Mouse (Mus musculus): ENCODE results near the gene Exoc3l. TPM values are rescaled to one million over a fixed set of nuclear protein-coding genes. Genes with fewer than 3 reads are reported as not detected.

Gene Exoc3l
- polyA plus RNA-seq, 1 experiment from 2014 or later, result 14.9 TPM

GRCm38 (mm10) chr8:105269461-105269947 lies 26.4 kb downstream of the Exoc3l start, which contains the start of gene Hsf4:
TSS of gene Hsf4 (plus strand) at chr8:105269801.
- Histone ChIP-seq H3K9ac (ENCODE audit: low read length) (peak within 1 kb of the TSS; percentile 71), H3K4me1 (ENCODE audit: control insufficient read depth, insufficient read depth, low read length) (peaks cover 29% of the 10 kb centered on the region), H3K4me3 (ENCODE audit: low read length) (peak within 1 kb of the TSS; percentile 58), H3K4me2 (ENCODE audit: low read depth, low read length) (peak within 1 kb of the TSS; percentile 93), H3K27me3 (ENCODE audit: control insufficient read depth, insufficient read depth, low read length) (peaks cover 67% of the 10 kb centered on the region), H3K36me3 (ENCODE audit: control insufficient read depth, insufficient read depth) (no peaks in the 10 kb centered on the region), H3K9me3 (replicated peaks; ENCODE audit: control insufficient read depth, low read length) (no peaks in the 10 kb centered on the region), H3K27ac (ENCODE audit: low read length) (no peak within 1 kb of the TSS)
- WGBS, result 2% methylated on average over 42 of the region's 42 CpGs
- peak; percentile 20; the same call in 1 of the 2 replicates for ATAC-seq (replicated peaks; ENCODE audit: extremely low read depth, insufficient read depth, low FRiP score)

- H3K4me3 ChIP-seq (ENCODE audit: low read length), result peak overlapping the region; percentile 58
- H3K4me1 ChIP-seq (ENCODE audit: control insufficient read depth, insufficient read depth, low read length), result peaks cover 29% of the 10 kb centered on the region
- 10% methylated on average over 10 of the region's 10 CpGs for WGBS
- H3K9ac ChIP-seq (ENCODE audit: low read length), result peak overlapping the region; percentile 71
- no peak overlapping the region for H3K27ac ChIP-seq (ENCODE audit: low read length)
- peak; percentile 12; the same call in 1 of the 2 replicates for ATAC-seq (replicated peaks; ENCODE audit: extremely low read depth, insufficient read depth, low FRiP score)
- H3K36me3 ChIP-seq (ENCODE audit: control insufficient read depth, insufficient read depth), result no peaks in the 10 kb centered on the region
- peak overlapping the region; percentile 93 for H3K4me2 ChIP-seq (ENCODE audit: low read depth, low read length)
- no peaks in the 10 kb centered on the region for H3K9me3 ChIP-seq (replicated peaks; ENCODE audit: control insufficient read depth, low read length)
- peaks cover 63% of the 10 kb centered on the region for H3K27me3 ChIP-seq (ENCODE audit: control insufficient read depth, insufficient read depth, low read length)
Measured at GRCm38 (mm10) chr8:105269075-105269458, 26.8 kb downstream of the Exoc3l start.

DNA sequence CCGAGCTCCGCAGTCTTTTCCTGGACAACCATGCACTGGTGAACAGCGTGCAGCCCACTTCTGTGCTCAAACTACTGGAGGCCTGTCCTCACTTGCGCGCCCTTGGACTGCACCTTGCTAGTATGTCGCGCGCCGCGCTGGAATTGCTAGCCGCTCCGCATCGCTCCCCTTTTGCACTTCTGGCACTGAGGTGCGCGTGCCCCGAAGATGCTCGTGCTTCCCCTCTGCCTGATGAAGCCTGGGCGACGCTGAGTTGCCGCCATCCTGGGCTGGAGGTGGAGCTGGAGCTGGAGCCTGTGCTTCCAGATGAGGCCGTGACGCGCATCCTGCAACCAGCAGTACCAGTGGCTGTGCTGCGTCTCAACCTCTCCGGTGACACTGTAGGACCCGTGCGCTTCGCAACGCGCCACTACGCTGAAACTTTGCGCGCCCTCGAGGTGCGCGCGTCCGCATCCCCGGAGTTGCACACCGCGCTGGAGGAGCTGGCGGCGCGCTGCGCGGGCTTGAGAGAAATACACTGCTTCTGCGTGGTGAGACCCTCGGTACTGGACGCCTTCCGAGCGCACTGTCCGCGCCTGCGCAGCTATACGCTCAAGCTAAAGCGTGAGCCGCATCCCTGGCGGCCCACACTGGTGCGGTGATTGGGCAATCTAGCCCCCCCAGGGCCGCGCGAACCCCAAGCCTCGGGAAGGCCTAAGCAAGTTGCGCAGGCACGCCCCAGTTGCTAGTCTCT lies 27.4 kb downstream of the Exoc3l start:
- H3K36me3 ChIP-seq (ENCODE audit: control insufficient read depth, insufficient read depth), result no peaks in the 10 kb centered on the region
- WGBS, result 5% methylated on average over 65 of the region's 65 CpGs
- H3K27ac ChIP-seq (ENCODE audit: low read length), result no peak overlapping the region
- peak overlapping the region; percentile 58 for H3K4me3 ChIP-seq (ENCODE audit: low read length)
- peaks cover 32% of the 10 kb centered on the region for H3K4me1 ChIP-seq (ENCODE audit: control insufficient read depth, insufficient read depth, low read length)
- H3K27me3 ChIP-seq (ENCODE audit: control insufficient read depth, insufficient read depth, low read length), result peaks cover 61% of the 10 kb centered on the region
- H3K9ac ChIP-seq (ENCODE audit: low read length), result peak overlapping the region; percentile 71
- H3K9me3 ChIP-seq (replicated peaks; ENCODE audit: control insufficient read depth, low read length), result no peaks in the 10 kb centered on the region
- H3K4me2 ChIP-seq (ENCODE audit: low read depth, low read length), result peak overlapping the region; percentile 93
- 0 out of 2 replicates have a peak, but pooled peaks have one; percentile 1 for ATAC-seq (replicated peaks; ENCODE audit: extremely low read depth, insufficient read depth, low FRiP score)

- H3K4me3 ChIP-seq (ENCODE audit: low read length), result no peak overlapping the region
- no peak overlapping the region for H3K9ac ChIP-seq (ENCODE audit: low read length)
- H3K27me3 ChIP-seq (ENCODE audit: control insufficient read depth, insufficient read depth, low read length), result peaks cover 48% of the 10 kb centered on the region
- H3K36me3 ChIP-seq (ENCODE audit: control insufficient read depth, insufficient read depth), result no peaks in the 10 kb centered on the region
- H3K27ac ChIP-seq (ENCODE audit: low read length), result no peak overlapping the region
- no peak overlapping the region for H3K4me2 ChIP-seq (ENCODE audit: low read depth, low read length)
- ATAC-seq (replicated peaks; ENCODE audit: extremely low read depth, insufficient read depth, low FRiP score), result no peak
- H3K4me1 ChIP-seq (ENCODE audit: control insufficient read depth, insufficient read depth, low read length), result peaks cover 32% of the 10 kb centered on the region
- WGBS, result 51% methylated on average over 13 of the region's 13 CpGs
- no peaks in the 10 kb centered on the region for H3K9me3 ChIP-seq (replicated peaks; ENCODE audit: control insufficient read depth, low read length)
Measured at GRCm38 (mm10) chr8:105266775-105267174, 29.1 kb downstream of the Exoc3l start.

DNA sequence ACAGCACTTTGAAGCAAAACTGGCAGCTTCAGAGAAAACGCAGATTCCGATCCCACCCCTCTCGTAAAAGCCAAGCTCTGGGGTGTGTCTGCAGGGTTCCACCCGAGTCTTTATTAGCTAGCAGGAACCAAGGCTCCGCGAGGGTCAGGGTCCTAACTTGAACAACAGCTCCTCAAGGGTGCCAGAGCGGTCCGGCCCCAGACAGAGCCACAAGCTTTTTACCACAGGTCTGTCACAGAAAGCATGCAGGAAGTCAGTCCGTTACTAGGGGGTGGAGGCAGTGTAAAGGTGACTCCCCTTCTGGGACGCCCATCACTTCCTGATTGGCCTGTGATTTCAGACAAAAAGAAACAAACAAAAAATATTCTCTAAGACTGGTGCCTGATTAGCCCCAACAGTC lies 30.8 kb downstream of the Exoc3l start:
- Histone ChIP-seq H3K4me1 (ENCODE audit: control insufficient read depth, insufficient read depth, low read length) (peaks cover 28% of the 10 kb centered on the region), H3K27me3 (ENCODE audit: control insufficient read depth, insufficient read depth, low read length) (peaks cover 37% of the 10 kb centered on the region), H3K9ac (ENCODE audit: low read length) (peak overlapping the region; percentile 81), H3K9me3 (replicated peaks; ENCODE audit: control insufficient read depth, low read length) (peaks cover 4% of the 10 kb centered on the region), H3K4me3 (ENCODE audit: low read length) (peak overlapping the region; percentile 76), H3K36me3 (ENCODE audit: control insufficient read depth, insufficient read depth) (no peaks in the 10 kb centered on the region), H3K4me2 (ENCODE audit: low read depth, low read length) (peak overlapping the region; percentile 92), H3K27ac (ENCODE audit: low read length) (no peak overlapping the region)
- whole genome bisulfite sequencing, result 16% methylated on average over 10 of the region's 10 CpGs
- ATAC-seq (replicated peaks; ENCODE audit: extremely low read depth, insufficient read depth, low FRiP score), result no peak

- Histone ChIP-seq H3K4me1 (ENCODE audit: control insufficient read depth, insufficient read depth, low read length) (peaks cover 29% of the 10 kb centered on the region), H3K9me3 (replicated peaks; ENCODE audit: control insufficient read depth, low read length) (peaks cover 4% of the 10 kb centered on the region), H3K4me3 (ENCODE audit: low read length) (peak within 1 kb of the TSS; percentile 76), H3K27me3 (ENCODE audit: control insufficient read depth, insufficient read depth, low read length) (peaks cover 37% of the 10 kb centered on the region), H3K4me2 (ENCODE audit: low read depth, low read length) (peak within 1 kb of the TSS; percentile 92), H3K9ac (ENCODE audit: low read length) (peak within 1 kb of the TSS; percentile 81), H3K27ac (ENCODE audit: low read length) (no peak within 1 kb of the TSS), H3K36me3 (ENCODE audit: control insufficient read depth, insufficient read depth) (no peaks in the 10 kb centered on the region)
- 1% methylated on average over 54 of the region's 54 CpGs for WGBS
- peak; percentile 65; the same call in 1 of the 2 replicates for ATAC-seq (replicated peaks; ENCODE audit: extremely low read depth, insufficient read depth, low FRiP score)
Measured at GRCm38 (mm10) chr8:105264024-105264982, 31.6 kb downstream of the Exoc3l start, which contains the start of the genes Tradd and Fbxl8. TSS of gene Tradd (minus strand) at chr8:105264609. TSS of gene Fbxl8 (plus strand) at chr8:105264648.

- peaks cover 27% of the 10 kb centered on the region for H3K4me1 ChIP-seq (ENCODE audit: control insufficient read depth, insufficient read depth, low read length)
- no peaks in the 10 kb centered on the region for H3K36me3 ChIP-seq (ENCODE audit: control insufficient read depth, insufficient read depth)
- H3K4me2 ChIP-seq (ENCODE audit: low read depth, low read length), result peak overlapping the region; percentile 92
- H3K27me3 ChIP-seq (ENCODE audit: control insufficient read depth, insufficient read depth, low read length), result peaks cover 34% of the 10 kb centered on the region
- no peak for ATAC-seq (replicated peaks; ENCODE audit: extremely low read depth, insufficient read depth, low FRiP score)
- H3K4me3 ChIP-seq (ENCODE audit: low read length), result no peak overlapping the region; the same call in 1 of the 2 replicates
- 45% methylated on average over 16 of the region's 16 CpGs for WGBS
- peaks cover 4% of the 10 kb centered on the region for H3K9me3 ChIP-seq (replicated peaks; ENCODE audit: control insufficient read depth, low read length)
- no peak overlapping the region; the same call in 1 of the 2 replicates for H3K9ac ChIP-seq (ENCODE audit: low read length)
- H3K27ac ChIP-seq (ENCODE audit: low read length), result no peak overlapping the region
Measured at GRCm38 (mm10) chr8:105263244-105263912, 32.5 kb downstream of the Exoc3l start.

DNA sequence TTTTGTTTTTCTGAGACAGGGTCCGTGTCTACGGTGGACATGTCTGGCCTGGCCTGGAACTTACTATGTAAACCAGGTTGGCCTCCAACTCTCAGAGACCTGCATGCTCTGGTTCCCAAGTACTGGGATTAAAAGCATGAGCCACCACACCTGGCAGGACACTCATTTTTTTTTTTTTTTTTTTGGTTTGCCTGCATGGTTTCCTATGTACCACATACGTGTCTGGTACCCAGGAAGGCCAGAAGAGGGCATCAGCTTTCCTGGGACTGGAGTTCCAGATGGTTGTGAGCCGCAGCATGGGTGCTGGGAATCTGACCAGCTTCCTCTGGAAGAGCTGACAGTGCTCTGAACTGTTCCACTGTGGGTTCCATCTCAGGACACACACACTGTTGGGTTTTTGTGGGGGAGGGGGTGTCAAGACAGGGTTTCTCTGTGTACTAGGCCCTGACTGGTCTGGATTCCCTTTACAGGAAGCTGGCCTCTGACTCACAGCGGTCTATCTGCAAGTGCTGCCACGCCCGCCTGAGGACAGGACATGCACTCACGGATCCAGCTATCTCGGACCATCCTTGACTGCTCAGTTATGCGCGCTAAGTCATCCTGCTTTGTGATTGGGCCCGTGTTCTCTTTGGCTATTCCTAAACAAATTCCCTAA lies 34.4 kb downstream of the Exoc3l start:
- WGBS, result 85% methylated on average over 12 of the region's 12 CpGs
- H3K4me3 ChIP-seq (ENCODE audit: low read length), result no peak overlapping the region
- no peak overlapping the region for H3K27ac ChIP-seq (ENCODE audit: low read length)
- no peak overlapping the region for H3K9ac ChIP-seq (ENCODE audit: low read length)
- ATAC-seq (replicated peaks; ENCODE audit: extremely low read depth, insufficient read depth, low FRiP score), result no peak
- H3K4me2 ChIP-seq (ENCODE audit: low read depth, low read length), result no peak overlapping the region
- peaks cover 22% of the 10 kb centered on the region for H3K4me1 ChIP-seq (ENCODE audit: control insufficient read depth, insufficient read depth, low read length)
- peaks cover 4% of the 10 kb centered on the region for H3K9me3 ChIP-seq (replicated peaks; ENCODE audit: control insufficient read depth, low read length)
- H3K27me3 ChIP-seq (ENCODE audit: control insufficient read depth, insufficient read depth, low read length), result peaks cover 24% of the 10 kb centered on the region
- H3K36me3 ChIP-seq (ENCODE audit: control insufficient read depth, insufficient read depth), result no peaks in the 10 kb centered on the region
